Mouse (Mus musculus): Measurements from ENCODE around the gene Fam114a1. TPM values are rescaled to one million over a fixed set of nuclear protein-coding genes. Genes with fewer than 3 reads are reported as not detected.

Fam114a1 gene
- total RNA-seq, 2 experiments from 2014 or later: 5.2 to 7.1 TPM

Other genes with a start within 250 kb of the Fam114a1 start
- gene Klf3, start 166.7 kb upstream of the Fam114a1 start, total RNA-seq (2015): 30.7 and 42.7 TPM in 2 replicates
- 9.4 and 12.5 TPM in 2 replicates for gene Klf3, start 166.7 kb upstream of the Fam114a1 start, total RNA-seq (2017)
- 7.3 and 7.5 TPM in 2 replicates for gene Tlr1, start 36.5 kb upstream of the Fam114a1 start, total RNA-seq (2015)
- 2.6 and 3.8 TPM in 2 replicates for gene Tlr1, start 36.5 kb upstream of the Fam114a1 start, total RNA-seq (2017)
- gene Tlr6, start 10.0 kb upstream of the Fam114a1 start, total RNA-seq (2015): 4.5 and 4.8 TPM in 2 replicates
- gene Tlr6, start 10.0 kb upstream of the Fam114a1 start, total RNA-seq (2017): 3.0 and 3.7 TPM in 2 replicates
- 29.2 and 30.6 TPM in 2 replicates for gene Tmem156, start 122.1 kb downstream of the Fam114a1 start, total RNA-seq (2015)
- gene Tmem156, start 122.1 kb downstream of the Fam114a1 start, total RNA-seq (2017): 38.0 and 41.3 TPM in 2 replicates
- 84.6 and 87.6 TPM in 2 replicates for gene Klhl5, start 137.5 kb downstream of the Fam114a1 start, total RNA-seq (2015)
- 49.1 and 58.1 TPM in 2 replicates for gene Klhl5, start 137.5 kb downstream of the Fam114a1 start, total RNA-seq (2017)
- 1.4 and 1.8 TPM in 2 replicates for gene Wdr19, start 229.6 kb downstream of the Fam114a1 start, total RNA-seq (2015)
- 1.7 and 5.0 TPM in 2 replicates for gene Wdr19, start 229.6 kb downstream of the Fam114a1 start, total RNA-seq (2017)

Measured in megakaryocyte progenitor cell, adult 5-6 weeks (primary cell).